Mouse (Mus musculus): ENCODE measurements around the gene Snd1.

- no peak for TF ChIP-seq GATA1 (IDR thresholded peaks at IDR 0.05; ENCODE audit: borderline replicate concordance, low read length)
- TF ChIP-seq FLI1 (IDR thresholded peaks at IDR 0.05; ENCODE audit: low read length): no peak
Measured at GRCm38 (mm10) chr6:28431538-28431855, 43.4 kb upstream of the Snd1 start.
